Mouse (Mus musculus): ENCODE data around the gene Olfr659.
A peak's percentile ranks its signal among the peaks of the same experiment; 100 is the strongest.

Olfr659 gene

GRCm38 (mm10) chr7:104666453-104666852, at the start of gene Olfr659:
Gene Olfr659, plus strand, starts transcription at chr7:104666753.
- DNase-seq (ENCODE audit: low spot score): no peak

GRCm38 (mm10) chr7:104624494-104624893, 42.1 kb upstream of the Olfr659 start, which contains the start of gene Olfr657:
Gene Olfr657, plus strand, starts transcription at chr7:104624794.
- no peak for DNase-seq (ENCODE audit: low spot score)

- DNase-seq (ENCODE audit: low spot score): peak; percentile 5
Measured at GRCm38 (mm10) chr7:104646841-104647482, 19.6 kb upstream of the Olfr659 start, which contains the start of gene Olfr658. Gene Olfr658, minus strand, starts transcription at chr7:104647305.

GRCm38 (mm10) chr7:104686201-104686600, 19.6 kb downstream of the Olfr659 start, which contains the start of gene Olfr661:
Gene Olfr661, plus strand, starts transcription at chr7:104686501.
- no peak for DNase-seq (ENCODE audit: low spot score)
